Mouse (Mus musculus) cerebellum, postnatal 36 days (tissue): Measurements from ENCODE around the gene Fkbp2.
"Not testable (repeated sequence)": the region's sequence is repeated elsewhere in the genome, so short reads cannot be mapped to it uniquely, and the experiment has no call there.

ENCODE experiments used
- DNase-seq, 2 experiments: peaks; one replicate each; pipeline ENCODE4 v3.0.0; 2021 to 2022; ENCODE audit warnings: mixed read lengths in 2 of 2

Gene Fkbp2

DNA sequence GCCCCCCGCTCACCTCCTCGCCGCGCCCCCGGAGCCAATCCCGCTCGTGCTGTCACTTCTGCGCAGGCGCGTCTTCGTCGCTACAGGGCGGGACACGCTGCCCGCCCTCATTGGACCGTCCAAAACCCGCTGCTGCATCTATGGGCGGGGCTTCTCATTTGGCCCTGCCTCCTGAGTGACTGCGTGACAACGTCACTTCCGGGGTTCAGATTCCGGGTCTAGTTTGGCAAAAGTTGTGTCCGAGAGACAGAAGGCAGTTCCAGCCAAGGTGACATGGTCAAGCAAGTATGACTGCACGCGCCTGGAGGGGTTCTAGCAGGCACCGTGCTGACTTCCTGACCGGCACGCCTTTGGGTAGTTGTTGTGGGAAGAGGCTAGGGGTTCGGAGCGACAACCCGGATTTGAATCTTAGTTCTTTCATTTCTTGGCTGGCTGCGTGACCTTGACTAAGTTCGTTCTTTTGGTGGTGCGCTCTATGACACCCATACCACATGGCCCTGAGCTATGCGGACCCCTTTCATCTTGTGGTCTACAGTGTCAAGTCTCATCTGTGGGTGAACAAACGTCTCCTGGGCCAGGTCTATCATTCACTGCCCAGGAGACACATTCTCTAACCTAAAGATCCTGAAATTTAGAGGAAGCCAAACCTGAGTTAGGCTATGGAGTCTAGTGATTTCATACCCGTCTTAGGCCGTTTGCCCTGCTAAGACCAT lies at the start of gene Fkbp2:
Fkbp2 (minus strand) TSS at position 121 of the 713 bp plus-strand sequence.
- DNase-seq = peak; percentile 99

DNA sequence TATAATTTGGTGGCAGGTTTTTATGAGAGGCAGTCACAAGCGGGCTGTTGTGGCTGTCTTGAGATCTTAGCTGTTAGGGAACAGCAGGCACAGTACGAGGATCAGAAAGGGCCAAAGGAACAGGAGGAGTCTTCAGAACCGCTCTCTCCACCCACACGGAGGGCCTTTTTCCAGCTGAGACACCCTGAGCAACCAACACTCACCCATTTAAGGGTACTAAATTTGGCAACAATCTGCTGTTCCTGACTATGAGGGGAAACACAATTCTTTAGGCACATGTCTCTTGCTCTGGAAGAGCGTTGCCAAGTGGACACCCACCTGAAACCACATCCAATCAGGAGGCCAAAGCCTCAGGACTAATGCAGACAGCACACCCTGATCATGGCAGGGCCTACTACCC lies 49.2 kb upstream of the Fkbp2 start:
- no peak for DNase-seq

- peak; percentile 67 to 69 for DNase-seq
These were observed 39.9 kb upstream of the Fkbp2 start for GRCm38 (mm10) chr19:7020224-7020641.

DNA sequence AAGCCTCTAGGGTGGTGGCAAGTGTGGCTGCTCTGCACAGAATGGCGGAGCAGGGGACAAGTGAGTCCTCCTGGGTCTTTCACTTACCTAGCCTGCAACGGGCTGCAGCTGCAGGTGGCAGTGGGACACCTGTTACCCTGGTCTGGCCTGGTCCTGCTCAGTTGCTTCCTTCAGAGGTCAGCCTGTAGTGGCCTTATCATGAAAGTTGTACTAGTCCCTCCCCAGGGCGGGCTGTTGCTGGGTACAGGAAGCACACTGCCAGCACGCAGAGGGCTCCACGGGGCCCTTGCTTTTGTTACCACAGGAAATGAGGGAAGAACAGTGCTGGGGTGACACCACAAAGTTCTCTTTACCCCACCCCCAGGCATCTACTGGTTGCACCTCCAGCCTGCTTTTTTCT lies 38.9 kb upstream of the Fkbp2 start, which contains the start of gene Fermt3:
Fermt3 (minus strand) TSS at position 279 of the 400 bp plus-strand sequence.
- no peak for DNase-seq

- no peak for DNase-seq
These were observed 38.2 kb upstream of the Fkbp2 start for GRCm38 (mm10) chr19:7018546-7018945.

DNA sequence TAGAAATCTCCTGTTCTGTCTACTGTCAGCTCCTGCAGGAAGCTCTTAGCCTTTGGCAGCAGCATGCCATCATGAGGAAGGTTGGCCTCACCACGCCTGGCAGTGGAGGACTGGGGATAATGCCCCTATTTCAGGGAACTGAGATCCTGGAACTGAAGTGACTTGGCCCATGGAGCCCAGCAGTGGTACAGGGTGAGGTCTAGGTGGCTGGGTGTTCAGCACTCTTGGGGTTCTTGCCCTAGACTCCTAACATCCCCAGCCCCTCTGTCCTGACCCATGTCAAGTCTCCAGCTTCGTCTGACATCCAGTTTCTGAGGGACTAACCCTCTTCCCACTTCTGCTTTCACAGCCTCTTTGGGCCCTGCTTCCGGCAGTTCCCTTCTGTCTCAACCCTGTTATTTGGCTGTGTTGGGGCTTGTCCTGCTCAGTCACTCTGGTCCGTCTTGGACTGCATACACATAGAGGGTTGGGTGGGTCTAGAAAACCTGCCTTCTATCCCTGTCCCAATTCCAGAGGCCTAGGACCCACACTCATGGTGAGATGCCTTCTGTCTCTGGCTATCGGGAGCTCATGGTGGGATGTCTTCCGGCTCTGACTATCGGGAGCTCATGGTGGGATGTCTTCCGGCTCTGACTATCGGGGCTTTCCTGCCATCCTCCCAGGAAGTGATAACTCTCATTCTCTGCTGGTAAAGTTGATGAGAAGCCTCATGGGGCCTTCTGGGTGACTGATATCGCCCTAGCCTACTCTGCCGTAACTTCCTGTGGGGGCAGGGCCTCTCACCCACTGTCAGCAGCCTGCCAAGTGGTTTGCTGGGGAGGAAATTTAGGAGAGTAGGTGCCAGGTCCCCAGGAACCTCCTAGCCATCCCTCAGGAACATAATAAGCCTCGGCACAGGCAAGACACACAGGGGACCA lies 37.5 kb upstream of the Fkbp2 start:
- DNase-seq = no peak

DNA sequence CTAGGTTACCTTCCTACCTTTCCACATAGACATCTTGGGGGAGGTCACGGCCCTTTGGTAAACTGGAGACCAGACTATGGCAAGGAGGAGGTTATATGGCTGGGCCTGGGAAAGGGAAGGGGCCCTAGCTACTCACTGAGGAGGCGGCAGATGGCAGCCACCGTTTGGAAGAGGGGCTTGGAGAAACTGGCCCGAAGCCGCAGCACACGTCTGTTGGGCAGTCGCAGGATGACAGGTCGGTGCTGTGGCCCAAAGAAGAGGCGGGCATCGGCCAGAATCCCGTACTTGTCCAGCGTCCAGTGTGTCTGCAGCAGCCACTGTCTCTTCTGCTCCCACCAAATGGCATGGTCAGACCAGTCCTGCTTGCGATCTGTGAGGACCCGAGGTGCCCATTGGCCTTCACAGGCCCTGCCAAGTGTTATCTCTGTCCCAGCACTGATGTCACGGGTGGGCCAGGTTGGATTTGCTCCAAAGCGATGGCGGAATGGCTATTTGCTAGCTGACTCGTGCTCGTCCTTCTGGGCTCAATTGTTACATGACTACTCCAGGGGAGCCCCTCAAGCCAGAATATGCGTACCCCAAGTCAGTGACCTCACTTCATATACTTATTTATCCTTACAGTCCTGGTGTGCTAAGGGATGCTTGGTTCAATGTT lies 34.3 kb upstream of the Fkbp2 start:
- no peak for DNase-seq

DNA sequence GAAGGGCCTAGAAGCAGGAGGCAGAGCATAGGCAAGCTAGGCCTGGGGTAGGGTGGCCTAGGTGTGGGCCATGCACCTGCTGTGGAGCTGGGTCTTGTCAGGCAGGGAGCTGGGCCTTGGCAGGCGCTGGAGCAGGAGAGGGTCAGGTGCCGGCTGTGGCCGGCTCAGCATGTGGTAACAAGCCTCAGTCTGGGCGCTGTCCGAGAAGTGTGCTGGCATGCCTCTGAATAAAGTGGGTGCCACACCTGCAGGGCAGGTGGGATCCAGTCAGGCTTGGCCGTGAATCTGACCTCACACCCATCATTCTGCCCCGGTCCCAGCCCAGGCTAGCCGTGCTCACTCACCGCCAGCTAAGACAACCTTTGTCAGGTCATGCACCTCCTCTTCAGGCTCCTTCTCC lies 33.7 kb upstream of the Fkbp2 start:
- no peak for DNase-seq

DNA sequence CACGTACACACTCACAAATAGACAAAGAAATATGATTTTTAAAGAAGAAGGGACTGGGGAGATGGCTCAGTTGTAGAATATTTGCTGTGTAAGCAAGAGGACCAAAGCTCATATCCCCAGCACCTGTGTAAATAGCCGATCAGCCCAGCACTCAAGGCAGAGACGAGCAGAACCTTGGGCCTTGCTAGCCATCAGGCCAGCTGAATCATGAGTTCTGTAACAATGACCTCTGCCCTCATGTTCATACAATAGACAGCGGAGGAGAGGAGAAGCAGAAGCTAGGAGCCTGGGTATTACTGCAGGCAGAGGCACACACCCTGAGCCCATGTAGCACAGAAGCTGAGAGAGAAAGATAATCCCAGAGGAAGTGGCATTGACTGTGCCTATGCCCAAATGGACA lies 32.1 kb upstream of the Fkbp2 start:
- no peak for DNase-seq

DNA sequence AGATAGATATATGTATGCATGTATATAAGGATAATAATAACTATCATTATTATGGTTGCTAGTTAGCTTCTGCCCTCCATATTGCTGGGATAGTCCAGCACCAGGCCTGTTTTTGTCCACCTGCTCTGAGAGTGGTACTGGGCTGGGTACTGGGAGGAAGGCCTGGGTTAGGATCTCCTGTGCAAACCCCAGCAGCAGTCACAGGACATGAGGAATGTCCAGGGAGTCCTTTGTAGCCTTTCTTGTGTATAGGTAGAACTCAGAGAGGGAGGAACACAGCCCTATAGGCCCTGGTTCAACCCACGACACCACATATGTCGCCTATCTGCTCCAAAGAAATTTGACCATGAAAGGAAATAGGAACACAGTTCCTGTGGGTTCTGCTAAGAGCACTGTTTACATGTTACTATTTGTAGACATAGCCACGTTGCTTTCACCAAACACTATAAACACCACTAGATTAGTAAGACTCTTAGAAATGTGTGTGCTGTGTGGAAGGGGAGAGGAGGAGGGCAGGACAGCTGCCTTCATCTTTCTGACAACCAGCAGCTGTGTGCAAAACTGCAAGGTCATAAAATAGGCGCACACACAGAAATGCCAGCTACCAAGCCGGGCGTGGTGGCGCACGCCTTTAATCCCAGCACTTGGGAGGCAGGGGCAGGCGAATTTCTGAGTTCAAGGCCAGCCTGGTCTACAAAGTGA lies 26.7 kb upstream of the Fkbp2 start:
- DNase-seq = no peak

- no peak for DNase-seq
These were observed 19.2 kb upstream of the Fkbp2 start for GRCm38 (mm10) chr19:6999360-7000063.

DNA sequence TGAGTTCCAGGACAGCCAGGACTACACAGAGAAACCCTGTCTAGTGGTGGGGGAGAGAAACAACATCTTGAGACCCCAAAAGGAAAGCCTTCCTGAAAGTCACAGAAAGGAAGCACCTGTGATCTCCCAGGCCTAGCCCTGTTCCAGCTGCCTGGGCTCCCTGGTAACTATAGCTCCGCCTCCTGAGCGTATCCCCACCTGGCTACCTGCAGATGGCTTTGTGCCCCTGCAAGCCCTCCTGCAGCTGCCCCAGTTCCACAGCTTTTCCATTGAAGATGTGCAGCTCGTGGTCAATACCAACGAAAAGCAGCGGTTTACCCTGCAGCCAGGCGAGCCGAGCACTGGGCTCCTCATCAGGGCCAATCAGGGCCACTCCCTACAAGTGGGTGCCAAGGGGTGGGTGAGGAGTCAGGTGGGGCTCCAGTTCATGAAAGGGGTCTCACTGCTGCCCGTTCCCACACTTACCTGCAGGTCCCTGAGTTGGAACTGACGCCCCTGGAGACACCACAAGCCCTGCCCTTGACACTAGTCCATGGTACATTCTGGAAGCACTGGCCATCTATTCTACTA lies 17.5 kb upstream of the Fkbp2 start:
- no peak for DNase-seq

DNA sequence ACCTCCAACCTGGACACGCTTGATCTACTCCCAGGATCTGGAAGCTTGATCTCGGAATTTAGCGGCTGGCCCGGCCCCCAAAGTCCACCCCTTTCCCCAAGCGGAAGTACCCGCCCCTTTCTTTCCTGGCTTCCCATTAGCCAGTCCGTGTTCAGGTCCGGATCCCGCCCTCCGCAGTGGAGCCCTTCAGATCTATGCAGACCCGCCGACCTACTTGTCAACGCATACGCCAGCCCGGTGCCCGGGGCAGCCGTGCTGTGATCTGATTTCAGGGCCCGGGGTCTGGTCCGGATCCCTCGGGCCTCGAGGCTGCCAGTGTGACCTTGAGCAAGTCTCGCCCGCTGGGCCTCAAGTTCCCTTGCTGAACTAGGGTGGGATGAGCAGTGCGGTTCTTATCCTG lies 15.7 kb upstream of the Fkbp2 start, which contains the start of the genes Nudt22 and Trpt1:
Nudt22 (minus strand) TSS at position 112 of the 400 bp plus-strand sequence.
Trpt1 (plus strand) TSS at position 126 of the 400 bp plus-strand sequence.
- DNase-seq = peak; percentile 85 to 87

- peak; percentile 59 to 60 for DNase-seq
These were observed 15.1 kb upstream of the Fkbp2 start for GRCm38 (mm10) chr19:6995255-6995991.

GRCm38 (mm10) chr19:6994489-6994888 lies 14.2 kb upstream of the Fkbp2 start:
- no peak for DNase-seq

- no peak for DNase-seq
These were observed 13.7 kb upstream of the Fkbp2 start for GRCm38 (mm10) chr19:6994002-6994401.

- DNase-seq = no peak
These were observed 12.9 kb upstream of the Fkbp2 start for GRCm38 (mm10) chr19:6993011-6993770.

GRCm38 (mm10) chr19:6992011-6992858 lies 11.9 kb upstream of the Fkbp2 start, which contains the start of gene Dnajc4:
Gene Dnajc4 (minus strand): TSS chr19:6992572.
- peak; percentile 91 to 95 for DNase-seq

DNA sequence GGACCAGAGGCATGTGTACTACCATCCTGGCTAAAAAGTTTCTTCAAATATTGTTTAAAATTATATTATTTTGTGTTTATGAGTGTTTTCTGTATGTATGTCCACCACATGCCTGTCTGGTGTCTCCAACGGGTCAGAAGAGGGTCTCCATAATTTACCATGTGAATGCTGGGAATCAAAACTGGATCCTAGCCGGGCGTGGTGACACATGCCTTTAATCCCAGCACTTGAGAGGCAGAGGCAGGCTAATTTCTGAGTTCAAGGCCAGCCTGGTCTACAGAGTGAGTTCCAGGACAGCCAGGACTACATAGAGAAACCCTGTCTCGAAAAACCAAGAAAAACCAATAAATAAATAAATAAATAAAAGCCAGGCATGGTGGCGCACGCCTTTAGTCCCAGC lies 10.9 kb upstream of the Fkbp2 start:
- DNase-seq = not testable (repeated sequence)
